Mouse (Mus musculus): ENCODE results near the gene Med10.
A peak's percentile ranks its signal among the peaks of the same experiment; 100 is the strongest.

DNA sequence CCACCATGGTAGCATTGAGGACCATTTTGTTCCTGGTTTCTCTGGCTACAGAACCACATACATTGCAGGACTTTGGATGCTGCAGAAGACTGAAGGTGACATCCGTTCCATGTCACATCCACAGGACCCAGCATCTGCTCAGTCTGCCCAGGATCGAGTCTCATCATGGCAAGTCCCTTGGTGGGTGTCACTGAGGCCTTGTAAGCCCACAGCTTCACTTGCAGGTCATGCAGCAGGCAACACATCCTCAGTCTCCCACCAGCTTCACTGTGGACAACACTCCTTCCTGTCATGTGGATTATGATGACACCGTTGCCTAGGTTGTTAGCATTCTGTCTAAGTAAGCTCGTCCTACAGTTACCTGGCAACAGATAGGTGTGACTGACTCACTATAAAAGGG is 29.8 kb upstream of the Med10 start:
- TF ChIP-seq POLR2A (IDR thresholded peaks at IDR 0.05; ENCODE audit: control insufficient read depth, low read depth, low read length) = peak; percentile 75; the same call in 1 of the 2 replicates
- TF ChIP-seq CTCF (IDR thresholded peaks at IDR 0.05; ENCODE audit: control insufficient read depth, insufficient read depth, insufficient replicate concordance, low read depth, low read length) = no peak

Measured in testis, adult 2 months (tissue).